Mouse (Mus musculus): ENCODE results near the gene Pink1. TPM values are rescaled to one million over a fixed set of nuclear protein-coding genes. Genes with fewer than 3 reads are reported as not detected.
"Not testable (repeated sequence)": the region's sequence is repeated elsewhere in the genome, so short reads cannot be mapped to it uniquely, and the experiment has no call there.

Pink1 gene
- polyA plus RNA-seq, 1 experiment, result 79.8 TPM

GRCm38 (mm10) chr4:138330264-138330671, 4.2 kb upstream of the Pink1 start:
- TF ChIP-seq POLR2A (IDR thresholded peaks at IDR 0.05; ENCODE audit: borderline replicate concordance, low read depth, low read length) (no peak), CTCF (IDR thresholded peaks at IDR 0.05; ENCODE audit: low read depth, low read length) (no peak)
- 0 out of 2 replicates have a peak, but pooled peaks cover 2% of the 10 kb centered on the region for H3K4me1 ChIP-seq (ENCODE audit: control insufficient read depth, insufficient read depth, low read length)
- no peak overlapping the region for H3K27ac ChIP-seq (ENCODE audit: insufficient read depth, low read depth, low read length)
- H3K4me3 ChIP-seq (ENCODE audit: insufficient read depth, low read length), result no peak overlapping the region

GRCm38 (mm10) chr4:138327891-138328470, 1.9 kb upstream of the Pink1 start:
- no peak for TF ChIP-seq CTCF (IDR thresholded peaks at IDR 0.05; ENCODE audit: low read depth, low read length)
- no peak for TF ChIP-seq POLR2A (IDR thresholded peaks at IDR 0.05; ENCODE audit: borderline replicate concordance, low read depth, low read length)
- H3K4me1 ChIP-seq (ENCODE audit: control insufficient read depth, insufficient read depth, low read length), result 0 out of 2 replicates have a peak, but pooled peaks cover 2% of the 10 kb centered on the region
- peak overlapping the region; percentile 53 for H3K27ac ChIP-seq (ENCODE audit: insufficient read depth, low read depth, low read length)
- H3K4me3 ChIP-seq (ENCODE audit: insufficient read depth, low read length), result peak overlapping the region; percentile 48

GRCm38 (mm10) chr4:138327155-138327554, 1.0 kb upstream of the Pink1 start:
- H3K4me3 ChIP-seq (ENCODE audit: insufficient read depth, low read length); H3K4me1 ChIP-seq (ENCODE audit: control insufficient read depth, insufficient read depth, low read length); H3K27ac ChIP-seq (ENCODE audit: insufficient read depth, low read depth, low read length): not testable (repeated sequence)

- Histone ChIP-seq H3K27ac (ENCODE audit: insufficient read depth, low read depth, low read length) (peak overlapping the region; percentile 78), H3K4me3 (ENCODE audit: insufficient read depth, low read length) (peak overlapping the region; percentile 83), H3K4me1 (ENCODE audit: control insufficient read depth, insufficient read depth, low read length) (0 out of 2 replicates have a peak, but pooled peaks cover 2% of the 10 kb centered on the region)
- TF ChIP-seq CTCF (IDR thresholded peaks at IDR 0.05; ENCODE audit: low read depth, low read length), result no peak
- TF ChIP-seq POLR2A (IDR thresholded peaks at IDR 0.05; ENCODE audit: borderline replicate concordance, low read depth, low read length), result no peak
Observed at GRCm38 (mm10) chr4:138325466-138326076, 536 bp downstream of the Pink1 start.

GRCm38 (mm10) chr4:138324451-138324850, 1.7 kb downstream of the Pink1 start:
- Histone ChIP-seq H3K4me1 (ENCODE audit: control insufficient read depth, insufficient read depth, low read length) (0 out of 2 replicates have a peak, but pooled peaks cover 2% of the 10 kb centered on the region), H3K27ac (ENCODE audit: insufficient read depth, low read depth, low read length) (no peak overlapping the region), H3K4me3 (ENCODE audit: insufficient read depth, low read length) (no peak overlapping the region)
- TF ChIP-seq CTCF (IDR thresholded peaks at IDR 0.05; ENCODE audit: low read depth, low read length) (no peak), POLR2A (IDR thresholded peaks at IDR 0.05; ENCODE audit: borderline replicate concordance, low read depth, low read length) (no peak)

- Histone ChIP-seq H3K27ac (ENCODE audit: insufficient read depth, low read depth, low read length) (no peak overlapping the region), H3K4me1 (ENCODE audit: control insufficient read depth, insufficient read depth, low read length) (0 out of 2 replicates have a peak, but pooled peaks cover 2% of the 10 kb centered on the region), H3K4me3 (ENCODE audit: insufficient read depth, low read length) (no peak overlapping the region)
- TF ChIP-seq POLR2A (IDR thresholded peaks at IDR 0.05; ENCODE audit: borderline replicate concordance, low read depth, low read length) (no peak), CTCF (IDR thresholded peaks at IDR 0.05; ENCODE audit: low read depth, low read length) (no peak)
Observed at GRCm38 (mm10) chr4:138323753-138324152, 2.4 kb downstream of the Pink1 start.

GRCm38 (mm10) chr4:138322692-138323091, 3.4 kb downstream of the Pink1 start:
- Histone ChIP-seq H3K4me3 (ENCODE audit: insufficient read depth, low read length) (no peak overlapping the region), H3K27ac (ENCODE audit: insufficient read depth, low read depth, low read length) (no peak overlapping the region), H3K4me1 (ENCODE audit: control insufficient read depth, insufficient read depth, low read length) (0 out of 2 replicates have a peak, but pooled peaks cover 2% of the 10 kb centered on the region)
- no peak for TF ChIP-seq POLR2A (IDR thresholded peaks at IDR 0.05; ENCODE audit: borderline replicate concordance, low read depth, low read length)
- no peak for TF ChIP-seq CTCF (IDR thresholded peaks at IDR 0.05; ENCODE audit: low read depth, low read length)

- TF ChIP-seq POLR2A (IDR thresholded peaks at IDR 0.05; ENCODE audit: borderline replicate concordance, low read depth, low read length) (no peak), CTCF (IDR thresholded peaks at IDR 0.05; ENCODE audit: low read depth, low read length) (no peak)
- Histone ChIP-seq H3K4me3 (ENCODE audit: insufficient read depth, low read length) (no peak overlapping the region), H3K27ac (ENCODE audit: insufficient read depth, low read depth, low read length) (no peak overlapping the region), H3K4me1 (ENCODE audit: control insufficient read depth, insufficient read depth, low read length) (0 out of 2 replicates have a peak, but pooled peaks cover 2% of the 10 kb centered on the region)
Observed at GRCm38 (mm10) chr4:138321488-138321887, 4.6 kb downstream of the Pink1 start.

- TF ChIP-seq CTCF (IDR thresholded peaks at IDR 0.05; ENCODE audit: low read depth, low read length) (no peak), POLR2A (IDR thresholded peaks at IDR 0.05; ENCODE audit: borderline replicate concordance, low read depth, low read length) (no peak)
- no peaks in the 10 kb centered on the region for H3K4me1 ChIP-seq (ENCODE audit: control insufficient read depth, insufficient read depth, low read length)
- no peak overlapping the region for H3K27ac ChIP-seq (ENCODE audit: insufficient read depth, low read depth, low read length)
- no peak overlapping the region for H3K4me3 ChIP-seq (ENCODE audit: insufficient read depth, low read length)
Observed at GRCm38 (mm10) chr4:138320711-138321110, 5.4 kb downstream of the Pink1 start.

- H3K27ac ChIP-seq (ENCODE audit: insufficient read depth, low read depth, low read length), result no peak overlapping the region
- TF ChIP-seq POLR2A (IDR thresholded peaks at IDR 0.05; ENCODE audit: borderline replicate concordance, low read depth, low read length) (no peak), CTCF (IDR thresholded peaks at IDR 0.05; ENCODE audit: low read depth, low read length) (peak; percentile 100)
- no peaks in the 10 kb centered on the region for H3K4me1 ChIP-seq (ENCODE audit: control insufficient read depth, insufficient read depth, low read length)
- H3K4me3 ChIP-seq (ENCODE audit: insufficient read depth, low read length), result no peak overlapping the region
Observed at GRCm38 (mm10) chr4:138319508-138319907, 6.6 kb downstream of the Pink1 start.

Measured in bone marrow macrophage, adult 2 months (primary cell).